Mouse (Mus musculus) bone marrow macrophage, adult 2 months (primary cell): ENCODE measurements at regions not wholly inside any gene's neighbourhood (a gene's known extent, or its start where the extent isn't known, plus 50 kb on each side); places are given as distances from the start of the nearest gene placed in this dataset.

Experiments
- CTCF ChIP-seq: IDR thresholded peaks from 2 replicates; pipeline ENCODE4 v1.5.1; 2012; ENCODE audit warnings: low read depth, mild to moderate bottlenecking, low read length, moderate library complexity
- POLR2A ChIP-seq: IDR thresholded peaks from 2 replicates; pipeline ENCODE4 v1.6.1; 2012; ENCODE audit warnings: mild to moderate bottlenecking, low read depth, low read length, borderline replicate concordance

- TF ChIP-seq CTCF, result no peak
- no peak for TF ChIP-seq POLR2A
These were observed 75.8 kb upstream of the Fyn start for GRCm38 (mm10) chr10:39292703-39293496.
